Mouse (Mus musculus) stomach, postnatal 0 days (tissue): ENCODE results near the gene Opcml.

Experiments
- CTCF ChIP-seq: IDR thresholded peaks from 2 replicates; pipeline ENCODE4 v1.5.1; 2016; ENCODE audit warnings: antibody characterized with exemption, low read depth, mild to moderate bottlenecking, moderate library complexity
- EP300 ChIP-seq: optimal IDR thresholded peaks from 2 replicates; pipeline ENCODE3; 2016; ENCODE audit warnings: antibody characterized with exemption

- TF ChIP-seq CTCF (no peak), EP300 (no peak)
Measured at GRCm38 (mm10) chr9:28533191-28533590, 742.6 kb downstream of the Opcml start.
